Mouse (Mus musculus) hindbrain, embryonic 12.5 days (tissue): ENCODE data around the gene Adgrl3. TPM values are rescaled to one million over a fixed set of nuclear protein-coding genes. Genes with fewer than 3 reads are reported as not detected.

Experiments
- ATAC-seq: fragments of 200-750 bp; cut with Nextera tagmentation; 2 replicates; pipeline ENCODE4 v1.8.0; 2017; ENCODE audit warnings: moderate TSS enrichment; ENCODE audit not compliant: low FRiP score
- H3K27ac ChIP-seq: fragments of 300-500 bp; sonication (generic); 2 replicates; pipeline ENCODE4 v1.5.1; 2016; ENCODE audit warnings: mild to moderate bottlenecking
- H3K27me3 ChIP-seq: fragments of 300-500 bp; sonication (generic); 2 replicates; pipeline ENCODE4 v1.6.1; 2016; ENCODE audit warnings: mild to moderate bottlenecking
- H3K36me3 ChIP-seq: fragments of 300-500 bp; sonication (generic); 2 replicates; pipeline ENCODE4 v1.6.1; 2016; ENCODE audit warnings: mild to moderate bottlenecking
- H3K4me1 ChIP-seq: fragments of 300-500 bp; sonication (generic); 2 replicates; pipeline ENCODE4 v1.6.1; 2016
- H3K4me2 ChIP-seq: fragments of 300-500 bp; sonication (generic); replicated peaks from 2 replicates; pipeline ENCODE4 v1.6.1; 2016; ENCODE audit warnings: mild to moderate bottlenecking
- H3K4me3 ChIP-seq: fragments of 300-500 bp; sonication (generic); 2 replicates; pipeline ENCODE4 v1.5.1; 2016; ENCODE audit warnings: mild to moderate bottlenecking
- H3K9ac ChIP-seq: fragments of 300-500 bp; sonication (generic); 2 replicates; pipeline ENCODE4 v1.6.1; 2016; ENCODE audit warnings: mild to moderate bottlenecking, moderate library complexity
- H3K9me3 ChIP-seq: fragments of 300-500 bp; sonication (generic); replicated peaks from 2 replicates; pipeline ENCODE4 v1.6.1; 2016; ENCODE audit warnings: mild to moderate bottlenecking
- WGBS: fragments of 180-500 bp; shearing (Covaris S2); methylation state at CpG from one replicate; pipeline ENCODE4 v1.1.7; 2016; 5-methylcytosine and 5-hydroxymethylcytosine counted together
- microRNA-seq: library from miRNA; unstranded; fragments of <30 nt; microRNA quantifications from one replicate; pipeline ENCODE4, GENCODE M21; 2017
- polyA plus RNA-seq: library from polyadenylated mRNA; unstranded; fragments of >200 nt; fragmentation: Nextera tagmentation; extraction: Ambion mirVana; gene quantifications from 2 replicates; pipeline ENCODE4 v1.2.1, GENCODE M21; 2016

Gene Adgrl3
- polyA plus RNA-seq, 1 experiment from 2014 or later: 54.9 TPM

- WGBS: 36% methylated on average over 4 of the region's 4 CpGs
- Histone ChIP-seq H3K4me1 (no peaks in the 10 kb centered on the region), H3K27ac (no peak overlapping the region), H3K27me3 (no peaks in the 10 kb centered on the region), H3K4me2 (no peak overlapping the region), H3K36me3 (no peaks in the 10 kb centered on the region), H3K9me3 (no peaks in the 10 kb centered on the region), H3K9ac (no peak overlapping the region), H3K4me3 (no peak overlapping the region)
- ATAC-seq: peak; percentile 82
These were observed 823.9 kb downstream of the Adgrl3 start for GRCm38 (mm10) chr5:81843798-81844197.

DNA sequence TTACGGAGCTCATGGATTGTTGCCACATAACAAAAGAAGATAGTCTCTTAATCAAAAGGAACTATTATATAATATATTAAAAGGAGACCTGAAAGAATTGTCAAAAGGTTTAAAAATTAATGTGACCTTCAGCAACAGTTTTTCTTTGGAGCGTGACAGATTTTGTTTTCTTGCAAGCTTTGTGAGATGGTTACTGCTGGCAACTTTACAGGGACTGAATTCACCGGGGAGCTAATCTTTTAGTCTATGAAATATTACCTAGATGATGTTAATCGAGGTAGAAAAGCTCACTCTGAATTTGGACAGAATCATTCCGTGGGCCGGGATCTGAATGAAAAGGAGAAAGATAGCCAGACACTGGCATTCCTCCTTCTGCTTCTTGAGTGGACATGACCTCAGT is 850.4 kb downstream of the Adgrl3 start:
- ATAC-seq: no peak
- no peaks in the 10 kb centered on the region for H3K9me3 ChIP-seq
- H3K27me3 ChIP-seq: no peaks in the 10 kb centered on the region
- no peak overlapping the region for H3K4me2 ChIP-seq
- H3K4me3 ChIP-seq: no peak overlapping the region
- H3K9ac ChIP-seq: no peak overlapping the region
- H3K27ac ChIP-seq: no peak overlapping the region
- H3K36me3 ChIP-seq: no peaks in the 10 kb centered on the region
- WGBS: 81% methylated on average over 6 of the region's 6 CpGs
- H3K4me1 ChIP-seq: no peaks in the 10 kb centered on the region

Small RNAs within 50 kb of the gene (microRNA-seq; reads per million reads assigned to microRNA genes)
- gene Gm22048: not detected
